Mouse (Mus musculus): ENCODE measurements around the gene Gucy1b2. TPM values are rescaled to one million over a fixed set of nuclear protein-coding genes. Genes with fewer than 3 reads are reported as not detected.

Gucy1b2 gene
- polyA plus RNA-seq, 1 experiment from 2014 or later: 5.1 TPM

DNA sequence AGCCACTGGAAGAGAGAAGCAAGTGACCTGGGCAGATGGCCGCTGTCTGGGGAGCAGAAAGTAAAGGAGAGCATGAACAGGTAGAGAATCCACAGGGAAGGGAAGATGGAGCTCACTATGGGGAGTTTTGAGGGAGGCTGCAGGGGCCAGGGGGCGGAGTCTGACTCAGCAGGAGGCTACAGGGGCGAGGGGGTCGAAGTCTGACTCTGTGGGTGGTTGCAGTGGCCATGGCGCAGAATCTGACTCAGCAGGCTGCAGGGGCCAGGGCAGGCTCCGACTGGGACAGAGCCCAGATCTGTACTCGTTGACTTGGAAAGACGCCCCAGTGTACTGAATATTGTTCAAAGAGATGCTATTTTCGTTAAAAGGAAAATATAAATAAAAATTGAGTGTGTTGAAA is 8.9 kb upstream of the Gucy1b2 start:
- no peak overlapping the region for H3K4me2 ChIP-seq

DNA sequence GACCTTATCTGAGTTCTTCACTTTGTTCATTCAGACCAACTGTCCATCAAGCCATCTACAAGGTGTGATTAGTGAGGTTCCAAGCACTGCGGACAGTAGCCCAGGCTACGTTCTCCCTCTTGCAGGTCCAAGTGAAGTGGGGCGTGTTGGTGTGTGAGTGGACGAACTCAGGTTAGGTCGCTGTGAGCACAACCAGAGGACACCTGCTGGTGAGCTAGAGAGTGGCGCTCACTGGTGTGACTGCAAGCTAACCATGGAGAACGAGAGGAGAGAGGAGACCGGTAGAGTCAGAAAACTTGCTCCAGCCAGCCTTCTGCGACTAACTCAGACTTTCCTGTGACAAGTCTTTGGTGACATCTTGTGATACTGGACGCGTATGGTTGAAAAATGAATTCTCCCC is 3.5 kb upstream of the Gucy1b2 start:
- no peaks in the 10 kb centered on the region for H3K36me3 ChIP-seq (ENCODE audit: poor library complexity, severe bottlenecking)
- no peaks in the 10 kb centered on the region for H3K27me3 ChIP-seq
- H3K9ac ChIP-seq: no peak overlapping the region
- H3K9me3 ChIP-seq (replicated peaks): 0 out of 2 replicates have a peak, but pooled peaks cover 5% of the 10 kb centered on the region
- H3K4me3 ChIP-seq: no peak overlapping the region
- no peak overlapping the region for H3K4me2 ChIP-seq
- peaks cover 37% of the 10 kb centered on the region for H3K4me1 ChIP-seq
- H3K27ac ChIP-seq: no peak overlapping the region
- WGBS: 69% methylated on average over 11 of the region's 11 CpGs
- no peak for ATAC-seq

More for the DNA sequence above, 8.9 kb upstream of the Gucy1b2 start:
- no peak overlapping the region for H3K4me3 ChIP-seq
- no peak overlapping the region for H3K27ac ChIP-seq
- peaks cover 5% of the 10 kb centered on the region; the same call in 1 of the 2 replicates for H3K4me1 ChIP-seq
- H3K9ac ChIP-seq: no peak overlapping the region
- ATAC-seq: no peak
- H3K27me3 ChIP-seq: no peaks in the 10 kb centered on the region
- H3K9me3 ChIP-seq (replicated peaks): 0 out of 2 replicates have a peak, but pooled peaks cover 5% of the 10 kb centered on the region
- H3K36me3 ChIP-seq (ENCODE audit: poor library complexity, severe bottlenecking): no peaks in the 10 kb centered on the region
- WGBS: 15% methylated on average over 9 of the region's 9 CpGs

DNA sequence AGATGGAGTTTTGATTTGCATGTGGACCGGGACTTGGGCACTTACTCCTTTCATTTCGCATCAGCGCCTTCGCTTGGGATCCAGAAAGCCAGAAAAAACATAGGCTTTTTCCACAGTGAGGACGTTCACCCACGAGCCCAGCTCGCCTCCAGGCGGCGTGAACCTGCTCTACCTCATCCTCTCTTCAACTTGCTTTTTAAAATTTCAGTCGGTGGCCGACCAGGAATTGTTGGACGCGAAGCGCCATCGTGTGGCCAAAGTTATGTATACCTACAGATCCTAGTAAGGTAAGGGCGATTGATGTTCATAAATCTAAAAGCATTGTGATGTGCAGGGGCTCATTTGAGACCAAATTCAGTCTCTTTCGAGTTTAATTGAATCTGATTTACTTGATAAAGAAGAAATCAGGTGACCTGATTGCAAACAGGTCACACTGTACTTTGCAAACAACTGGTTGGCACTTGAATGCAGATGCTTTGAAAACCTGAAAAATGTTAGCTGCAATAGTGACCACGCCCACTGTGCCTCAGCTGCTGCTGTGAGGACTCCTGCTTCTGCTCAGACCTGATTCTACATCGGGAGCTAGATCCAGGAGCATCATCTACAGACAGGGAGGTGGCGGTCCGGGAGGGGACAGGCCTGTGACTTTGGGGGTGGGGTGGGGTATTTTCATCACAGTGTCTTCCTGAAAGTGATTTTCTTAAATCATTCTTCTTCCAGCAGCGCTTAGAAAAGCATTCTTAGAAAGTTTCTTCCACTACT is 1.5 kb upstream of the Gucy1b2 start:
- H3K4me3 ChIP-seq: no peak overlapping the region
- 18% methylated on average over 22 of the region's 22 CpGs for WGBS
- H3K9ac ChIP-seq: 0 out of 2 replicates have a peak overlapping the region, but pooled peaks have one; percentile 30
- H3K4me2 ChIP-seq: peak overlapping the region; percentile 36
- H3K27me3 ChIP-seq: no peaks in the 10 kb centered on the region
- peak; percentile 63 for ATAC-seq
- H3K4me1 ChIP-seq: peaks cover 52% of the 10 kb centered on the region
- H3K27ac ChIP-seq: peak overlapping the region; percentile 95; the same call in 1 of the 2 replicates
- 0 out of 2 replicates have a peak, but pooled peaks cover 5% of the 10 kb centered on the region for H3K9me3 ChIP-seq (replicated peaks)
- H3K36me3 ChIP-seq (ENCODE audit: poor library complexity, severe bottlenecking): no peaks in the 10 kb centered on the region

DNA sequence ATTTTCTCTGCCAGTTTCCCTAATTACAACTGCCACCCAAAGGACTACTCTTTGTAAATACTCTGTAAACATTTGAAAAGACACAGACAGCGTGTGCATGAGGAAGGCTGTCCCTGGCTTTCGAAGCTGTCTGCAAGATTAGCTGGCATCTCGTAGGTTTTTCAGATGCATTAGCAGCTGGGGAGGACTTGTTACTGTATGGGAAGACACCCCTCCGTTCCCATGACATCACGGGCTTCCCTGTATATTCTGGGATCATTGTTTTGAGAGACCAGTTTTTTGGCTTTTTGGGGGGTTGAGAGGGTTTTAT is 564 bp downstream of the Gucy1b2 start:
- peak overlapping the region; percentile 42 for H3K4me2 ChIP-seq
- peak; percentile 86 for ATAC-seq
- 20% methylated on average over 5 of the region's 5 CpGs for WGBS

GRCm38 (mm10) chr14:62454760-62455569 is 1.1 kb downstream of the Gucy1b2 start:
- Histone ChIP-seq H3K4me1 (peaks cover 56% of the 10 kb centered on the region), H3K36me3 (ENCODE audit: poor library complexity, severe bottlenecking) (no peaks in the 10 kb centered on the region), H3K27me3 (no peaks in the 10 kb centered on the region), H3K9ac (peak overlapping the region; percentile 37; the same call in 1 of the 2 replicates), H3K4me2 (peak overlapping the region; percentile 42), H3K27ac (peak overlapping the region; percentile 95), H3K4me3 (no peak overlapping the region), H3K9me3 (replicated peaks) (no peaks in the 10 kb centered on the region)
- 25% methylated on average over 9 of the region's 9 CpGs for WGBS
- peak; percentile 92 for ATAC-seq

More for the DNA sequence above, 564 bp downstream of the Gucy1b2 start:
- no peaks in the 10 kb centered on the region for H3K9me3 ChIP-seq (replicated peaks)
- no peak overlapping the region for H3K4me3 ChIP-seq
- H3K36me3 ChIP-seq (ENCODE audit: poor library complexity, severe bottlenecking): no peaks in the 10 kb centered on the region
- H3K27ac ChIP-seq: peak overlapping the region; percentile 95
- no peaks in the 10 kb centered on the region for H3K27me3 ChIP-seq
- H3K9ac ChIP-seq: 0 out of 2 replicates have a peak overlapping the region, but pooled peaks have one; percentile 3
- peaks cover 56% of the 10 kb centered on the region for H3K4me1 ChIP-seq

- H3K27me3 ChIP-seq: no peaks in the 10 kb centered on the region
- no peak for ATAC-seq
- 45% methylated on average over 3 of the region's 3 CpGs for WGBS
- H3K27ac ChIP-seq: peak overlapping the region; percentile 95
- H3K9me3 ChIP-seq (replicated peaks): no peaks in the 10 kb centered on the region
- H3K9ac ChIP-seq: 0 out of 2 replicates have a peak overlapping the region, but pooled peaks have one; percentile 37
- H3K4me2 ChIP-seq: peak overlapping the region; percentile 42
- peaks cover 56% of the 10 kb centered on the region for H3K4me1 ChIP-seq
- no peaks in the 10 kb centered on the region for H3K36me3 ChIP-seq (ENCODE audit: poor library complexity, severe bottlenecking)
- H3K4me3 ChIP-seq: no peak overlapping the region
These were observed 2.0 kb downstream of the Gucy1b2 start for GRCm38 (mm10) chr14:62454136-62454535.

DNA sequence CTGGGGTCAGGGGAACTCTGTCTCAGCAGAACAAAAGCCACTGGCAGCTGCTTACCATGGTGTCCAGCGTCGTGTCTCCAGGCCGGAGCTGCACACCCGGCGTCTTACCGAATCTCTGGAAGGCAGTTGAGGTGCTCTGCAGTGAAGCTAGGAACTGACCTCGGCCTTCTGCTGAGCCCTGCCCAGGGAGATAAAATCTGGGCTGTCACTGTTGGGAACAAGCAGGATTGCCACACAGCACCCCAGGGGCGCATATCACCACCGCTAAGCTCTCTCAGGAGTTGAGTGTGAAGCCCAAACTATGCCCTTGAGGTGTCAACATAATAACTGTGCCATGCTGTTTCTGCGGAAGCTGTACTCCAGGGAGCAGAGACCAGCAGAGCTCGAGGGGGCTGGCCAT is 2.8 kb downstream of the Gucy1b2 start:
- 78% methylated on average over 11 of the region's 11 CpGs for WGBS
- ATAC-seq: no peak
- H3K4me3 ChIP-seq: no peak overlapping the region
- H3K9me3 ChIP-seq (replicated peaks): no peaks in the 10 kb centered on the region
- H3K36me3 ChIP-seq (ENCODE audit: poor library complexity, severe bottlenecking): no peaks in the 10 kb centered on the region
- H3K9ac ChIP-seq: no peak overlapping the region
- peaks cover 54% of the 10 kb centered on the region for H3K4me1 ChIP-seq
- H3K27me3 ChIP-seq: no peaks in the 10 kb centered on the region
- no peak overlapping the region for H3K4me2 ChIP-seq
- H3K27ac ChIP-seq: no peak overlapping the region; the same call in 1 of the 2 replicates

DNA sequence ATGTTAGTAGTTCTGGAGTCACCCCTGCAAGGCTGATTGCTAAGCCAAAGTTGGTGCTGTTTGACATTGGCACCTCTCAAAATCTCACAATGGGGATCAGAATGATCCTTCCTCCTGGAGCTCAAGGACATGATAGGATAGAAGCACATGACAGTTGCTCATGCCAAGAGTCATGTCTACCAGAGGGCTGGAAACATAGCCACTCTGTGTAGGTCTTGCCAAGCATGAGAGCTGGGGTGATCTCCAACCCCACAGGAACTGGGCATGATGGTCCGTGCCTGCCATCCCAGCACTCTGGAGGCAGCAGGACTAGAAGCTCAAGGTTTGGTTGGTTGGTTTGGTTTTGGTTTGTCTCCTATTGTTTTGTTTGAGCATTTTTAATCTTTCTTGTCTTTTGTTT is 5.4 kb downstream of the Gucy1b2 start:
- H3K27ac ChIP-seq: no peak overlapping the region
- no peak for ATAC-seq
- no peak overlapping the region for H3K4me2 ChIP-seq
- 92% methylated on average over 1 of the region's 1 CpGs for WGBS
- H3K27me3 ChIP-seq: no peaks in the 10 kb centered on the region
- no peak overlapping the region for H3K9ac ChIP-seq
- H3K36me3 ChIP-seq (ENCODE audit: poor library complexity, severe bottlenecking): no peaks in the 10 kb centered on the region
- H3K9me3 ChIP-seq (replicated peaks): no peaks in the 10 kb centered on the region
- peaks cover 46% of the 10 kb centered on the region for H3K4me1 ChIP-seq
- H3K4me3 ChIP-seq: no peak overlapping the region

DNA sequence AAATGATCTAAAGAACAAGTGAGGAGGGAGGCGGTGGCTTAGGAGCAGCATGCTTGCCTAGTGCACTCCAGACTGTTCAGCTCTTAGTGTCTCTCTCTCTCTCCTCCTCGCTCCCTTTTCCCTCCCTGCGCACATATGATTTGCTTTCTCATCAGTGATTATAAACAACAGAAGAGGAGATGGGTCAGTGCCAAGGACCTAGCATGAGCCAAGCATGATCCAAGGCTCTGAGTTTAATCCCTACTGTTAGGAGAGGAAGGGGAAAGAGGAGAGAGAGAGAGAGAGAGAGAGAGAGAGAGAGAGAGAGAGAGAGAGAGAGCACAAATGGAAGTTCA is 8.9 kb downstream of the Gucy1b2 start:
- Histone ChIP-seq H3K9ac (no peak overlapping the region), H3K27ac (peak overlapping the region; percentile 62), H3K4me2 (no peak overlapping the region), H3K27me3 (no peaks in the 10 kb centered on the region), H3K9me3 (replicated peaks) (no peaks in the 10 kb centered on the region), H3K4me3 (no peak overlapping the region), H3K4me1 (peaks cover 16% of the 10 kb centered on the region), H3K36me3 (ENCODE audit: poor library complexity, severe bottlenecking) (no peaks in the 10 kb centered on the region)
- WGBS: 51% methylated on average over 3 of the region's 3 CpGs
- peak; percentile 88 for ATAC-seq

GRCm38 (mm10) chr14:62446385-62447213 is 9.5 kb downstream of the Gucy1b2 start:
- H3K27me3 ChIP-seq: no peaks in the 10 kb centered on the region
- ATAC-seq: peak; percentile 53
- H3K9ac ChIP-seq: no peak overlapping the region
- no peak overlapping the region for H3K4me2 ChIP-seq
- H3K9me3 ChIP-seq (replicated peaks): no peaks in the 10 kb centered on the region
- no peaks in the 10 kb centered on the region for H3K36me3 ChIP-seq (ENCODE audit: poor library complexity, severe bottlenecking)
- WGBS: 64% methylated on average over 7 of the region's 7 CpGs
- H3K4me3 ChIP-seq: no peak overlapping the region
- H3K27ac ChIP-seq: peak overlapping the region; percentile 62
- peaks cover 16% of the 10 kb centered on the region for H3K4me1 ChIP-seq

- Histone ChIP-seq H3K9me3 (replicated peaks) (no peaks in the 10 kb centered on the region), H3K4me3 (no peak overlapping the region), H3K27ac (no peak overlapping the region), H3K36me3 (ENCODE audit: poor library complexity, severe bottlenecking) (no peaks in the 10 kb centered on the region), H3K4me1 (peaks cover 16% of the 10 kb centered on the region), H3K27me3 (no peaks in the 10 kb centered on the region), H3K9ac (no peak overlapping the region), H3K4me2 (no peak overlapping the region)
- 87% methylated on average over 6 of the region's 6 CpGs for WGBS
- no peak for ATAC-seq
These were observed 12.2 kb downstream of the Gucy1b2 start for GRCm38 (mm10) chr14:62443840-62444430.
